Mouse (Mus musculus) forebrain, embryonic 16.5 days (tissue): Measurements from ENCODE around the gene Ica1l. TPM values are rescaled to one million over a fixed set of nuclear protein-coding genes. Genes with fewer than 3 reads are reported as not detected.
"Not testable (repeated sequence)": the region's sequence is repeated elsewhere in the genome, so short reads cannot be mapped to it uniquely, and the experiment has no call there.

Experiments
- ATAC-seq: fragments of 200-750 bp; cut with Nextera tagmentation; 2 replicates; pipeline ENCODE4 v1.8.0; 2017; ENCODE audit warnings: mild to moderate bottlenecking, moderate library complexity
- H3K27ac ChIP-seq: fragments of 300-500 bp; sonication (generic); 2 replicates; pipeline ENCODE4 v1.5.1; 2014; ENCODE audit warnings: low read length, control low read depth
- H3K27me3 ChIP-seq: fragments of 300-500 bp; sonication (generic); replicated peaks from 2 replicates; pipeline ENCODE4 v1.6.1; 2014; ENCODE audit warnings: low read length; ENCODE audit not compliant: control insufficient read depth, insufficient read depth
- H3K36me3 ChIP-seq: fragments of 300-500 bp; sonication (generic); 2 replicates; pipeline ENCODE4 v1.6.1; 2014; ENCODE audit not compliant: control insufficient read depth, insufficient read depth
- H3K4me1 ChIP-seq: fragments of 300-500 bp; sonication (generic); replicated peaks from 2 replicates; pipeline ENCODE4 v1.6.1; 2014; ENCODE audit warnings: low read length; ENCODE audit not compliant: control insufficient read depth, insufficient read depth
- H3K4me2 ChIP-seq: fragments of 300-500 bp; sonication (generic); 2 replicates; pipeline ENCODE4 v1.6.1; 2014; ENCODE audit warnings: mild to moderate bottlenecking, low read length, control low read depth
- H3K4me3 ChIP-seq: fragments of 300-500 bp; sonication (generic); replicated peaks from 2 replicates; pipeline ENCODE4 v1.5.1; 2014; ENCODE audit warnings: mild to moderate bottlenecking, low read length, control low read depth
- H3K9ac ChIP-seq: fragments of 300-500 bp; sonication (generic); replicated peaks from 2 replicates; pipeline ENCODE4 v1.6.1; 2014; ENCODE audit warnings: low read depth, low read length, control low read depth
- H3K9me3 ChIP-seq: fragments of 300-500 bp; sonication (generic); 2 replicates; pipeline ENCODE4 v1.6.1; 2016; ENCODE audit warnings: low read length; ENCODE audit not compliant: control insufficient read depth
- WGBS: fragments of 180-500 bp; shearing (Covaris S2); extraction: QIAGEN DNeasy Blood & Tissue Kit; methylation state at CpG from one replicate; pipeline ENCODE4 v1.1.7; 2014; 5-methylcytosine and 5-hydroxymethylcytosine counted together
- polyA plus RNA-seq: library from polyadenylated mRNA; unstranded; fragments of >200 nt; fragmentation: Nextera tagmentation; extraction: Ambion mirVana; gene quantifications from 2 replicates; pipeline ENCODE4 v1.2.1, GENCODE M21; 2015

Ica1l gene
- 25.4 and 31.4 TPM in 2 replicates for polyA plus RNA-seq

GRCm38 (mm10) chr1:60042796-60043469 lies at the start of gene Ica1l:
TSS of gene Ica1l (minus strand) at chr1:60043184.
- Histone ChIP-seq H3K36me3 (no peaks in the 10 kb centered on the region), H3K27me3 (peaks cover 6% of the 10 kb centered on the region), H3K9ac (peak within 1 kb of the TSS; percentile 79), H3K4me1 (peaks cover 3% of the 10 kb centered on the region; the same call in 1 of the 2 replicates), H3K4me2 (peak within 1 kb of the TSS; percentile 93), H3K27ac (peak within 1 kb of the TSS; percentile 53), H3K9me3 (no peaks in the 10 kb centered on the region), H3K4me3 (peak within 1 kb of the TSS; percentile 79)
- peak; percentile 92 for ATAC-seq
- under 1% methylated on average over 77 of the region's 99 CpGs for WGBS

GRCm38 (mm10) chr1:60076411-60076810 lies 33.4 kb upstream of the Ica1l start:
- Histone ChIP-seq H3K27ac (no peak overlapping the region), H3K4me2 (no peak overlapping the region), H3K36me3 (peaks cover 2% of the 10 kb centered on the region; the same call in 1 of the 2 replicates), H3K4me3 (no peak overlapping the region), H3K9me3 (no peaks in the 10 kb centered on the region), H3K4me1 (no peaks in the 10 kb centered on the region), H3K9ac (no peak overlapping the region), H3K27me3 (no peaks in the 10 kb centered on the region)
- no peak for ATAC-seq
- 86% methylated on average over 6 of the region's 6 CpGs for WGBS

GRCm38 (mm10) chr1:60075590-60075989 lies 32.6 kb upstream of the Ica1l start:
- Histone ChIP-seq H3K27me3 (no peaks in the 10 kb centered on the region), H3K4me2 (no peak overlapping the region), H3K4me1 (no peaks in the 10 kb centered on the region), H3K9ac (no peak overlapping the region), H3K9me3 (no peaks in the 10 kb centered on the region), H3K4me3 (no peak overlapping the region), H3K36me3 (peaks cover 2% of the 10 kb centered on the region; the same call in 1 of the 2 replicates), H3K27ac (no peak overlapping the region)
- ATAC-seq = no peak
- 81% methylated on average over 3 of the region's 3 CpGs for WGBS

GRCm38 (mm10) chr1:60074935-60075334 lies 32.0 kb upstream of the Ica1l start:
- no peaks in the 10 kb centered on the region for H3K4me1 ChIP-seq
- no peaks in the 10 kb centered on the region for H3K9me3 ChIP-seq
- H3K27ac ChIP-seq = no peak overlapping the region
- H3K36me3 ChIP-seq = no peaks in the 10 kb centered on the region
- no peak overlapping the region for H3K4me3 ChIP-seq
- WGBS = 73% methylated on average over 2 of the region's 2 CpGs
- no peak for ATAC-seq
- H3K4me2 ChIP-seq = no peak overlapping the region
- no peaks in the 10 kb centered on the region for H3K27me3 ChIP-seq
- H3K9ac ChIP-seq = no peak overlapping the region

- not testable (repeated sequence) for H3K4me2 ChIP-seq, H3K27ac ChIP-seq, H3K27me3 ChIP-seq, H3K9ac ChIP-seq, H3K4me3 ChIP-seq, H3K4me1 ChIP-seq, H3K9me3 ChIP-seq, H3K36me3 ChIP-seq, ATAC-seq
Measured at GRCm38 (mm10) chr1:60070725-60071124, 27.7 kb upstream of the Ica1l start.

DNA sequence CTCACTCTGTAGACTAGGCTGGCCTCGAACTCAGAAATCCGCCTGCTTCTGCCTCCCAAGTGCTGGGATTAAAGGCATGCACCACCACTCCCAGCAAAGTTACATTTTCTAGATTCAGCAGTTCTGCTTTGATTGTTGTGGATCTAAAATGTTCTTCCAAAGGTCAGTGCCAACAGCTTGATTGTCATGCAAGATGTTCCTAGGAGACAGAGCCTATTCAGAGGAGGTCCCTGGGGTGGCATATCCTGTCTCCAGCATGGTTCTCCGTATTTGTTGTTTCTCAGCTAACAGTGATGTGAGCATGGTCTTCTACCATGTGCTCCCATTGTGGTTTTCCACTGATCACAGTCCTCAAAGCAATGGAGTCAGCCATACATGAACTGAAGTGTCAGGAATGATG lies 13.3 kb upstream of the Ica1l start:
- Histone ChIP-seq H3K4me1 (no peaks in the 10 kb centered on the region), H3K27ac (no peak overlapping the region), H3K9ac (no peak overlapping the region), H3K36me3 (no peaks in the 10 kb centered on the region), H3K4me3 (no peak overlapping the region), H3K4me2 (no peak overlapping the region), H3K27me3 (no peaks in the 10 kb centered on the region), H3K9me3 (no peaks in the 10 kb centered on the region)
- WGBS = 85% methylated on average over 3 of the region's 3 CpGs
- no peak for ATAC-seq

DNA sequence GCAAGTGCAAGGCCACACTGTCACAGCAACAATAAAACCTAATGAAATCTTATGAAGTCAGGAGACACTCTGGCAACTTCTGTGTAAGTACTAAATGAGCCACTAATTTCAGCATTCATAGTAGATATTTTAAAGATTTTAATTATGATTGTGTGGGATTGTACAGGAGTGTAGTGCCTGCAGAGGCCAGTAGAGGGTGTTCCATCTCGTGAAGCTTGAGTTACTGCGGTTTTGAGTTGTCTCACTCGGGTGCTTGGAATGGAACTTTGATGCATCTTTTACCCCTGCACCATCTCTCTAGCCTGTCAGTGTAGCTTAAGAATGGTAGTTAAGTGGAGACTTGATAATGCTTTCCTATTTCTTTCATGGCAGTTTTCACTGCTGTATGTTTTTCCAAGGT lies 11.7 kb upstream of the Ica1l start:
- Histone ChIP-seq H3K9ac (no peak overlapping the region), H3K27ac (no peak overlapping the region), H3K4me1 (no peaks in the 10 kb centered on the region), H3K27me3 (no peaks in the 10 kb centered on the region), H3K4me3 (no peak overlapping the region), H3K9me3 (no peaks in the 10 kb centered on the region), H3K4me2 (no peak overlapping the region), H3K36me3 (no peaks in the 10 kb centered on the region)
- WGBS = 42% methylated on average over 3 of the region's 3 CpGs
- no peak for ATAC-seq

DNA sequence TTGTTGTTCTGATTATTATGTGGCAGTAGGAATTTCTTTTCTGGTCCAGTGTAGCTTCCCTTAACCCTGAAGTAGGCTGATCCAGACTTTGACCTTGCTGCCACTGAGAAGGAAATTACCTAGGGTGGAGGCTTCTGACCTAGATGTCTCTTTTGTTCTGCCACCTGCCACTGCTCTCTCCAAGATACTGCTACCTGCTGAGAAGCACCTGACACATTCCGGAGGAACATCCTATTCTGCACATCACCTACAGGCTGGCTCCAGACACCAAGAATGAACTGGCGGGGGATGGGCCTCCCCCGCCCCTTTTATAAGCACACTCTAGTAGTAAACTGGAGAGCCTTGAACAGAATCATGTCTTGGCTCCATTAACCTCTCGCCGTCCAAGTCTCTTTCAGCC lies 4.5 kb upstream of the Ica1l start:
- not testable (repeated sequence) for H3K4me3 ChIP-seq, H3K27me3 ChIP-seq, H3K27ac ChIP-seq, H3K36me3 ChIP-seq, H3K9ac ChIP-seq, H3K4me1 ChIP-seq, H3K4me2 ChIP-seq, H3K9me3 ChIP-seq, ATAC-seq
- WGBS = 97% methylated on average over 5 of the region's 5 CpGs

DNA sequence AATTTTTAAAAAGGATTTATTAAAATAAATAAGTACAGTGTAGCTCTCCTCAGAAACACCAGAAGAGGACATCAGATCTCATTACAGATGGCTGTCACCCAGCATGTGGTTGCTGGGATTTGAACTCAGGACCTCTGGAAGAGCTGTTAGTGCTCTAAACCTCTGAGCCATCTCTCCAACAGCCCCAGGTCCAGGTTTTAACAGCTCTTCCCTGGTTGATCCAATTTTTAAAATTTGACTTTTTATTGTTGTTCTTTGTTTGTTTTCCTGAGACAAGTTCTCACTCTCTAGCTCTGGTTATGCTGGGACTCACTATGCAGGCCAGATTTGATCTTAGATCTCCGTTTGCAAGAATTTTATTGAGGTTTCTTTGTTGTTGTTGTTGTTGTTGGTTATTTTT lies 1.6 kb upstream of the Ica1l start:
- Histone ChIP-seq H3K4me3 (no peak overlapping the region), H3K27me3 (peaks cover 6% of the 10 kb centered on the region), H3K4me1 (peaks cover 3% of the 10 kb centered on the region; the same call in 1 of the 2 replicates), H3K36me3 (no peaks in the 10 kb centered on the region), H3K4me2 (no peak overlapping the region), H3K27ac (no peak overlapping the region), H3K9me3 (no peaks in the 10 kb centered on the region), H3K9ac (no peak overlapping the region)
- WGBS = 90% methylated on average over 1 of the region's 1 CpGs
- no peak for ATAC-seq

DNA sequence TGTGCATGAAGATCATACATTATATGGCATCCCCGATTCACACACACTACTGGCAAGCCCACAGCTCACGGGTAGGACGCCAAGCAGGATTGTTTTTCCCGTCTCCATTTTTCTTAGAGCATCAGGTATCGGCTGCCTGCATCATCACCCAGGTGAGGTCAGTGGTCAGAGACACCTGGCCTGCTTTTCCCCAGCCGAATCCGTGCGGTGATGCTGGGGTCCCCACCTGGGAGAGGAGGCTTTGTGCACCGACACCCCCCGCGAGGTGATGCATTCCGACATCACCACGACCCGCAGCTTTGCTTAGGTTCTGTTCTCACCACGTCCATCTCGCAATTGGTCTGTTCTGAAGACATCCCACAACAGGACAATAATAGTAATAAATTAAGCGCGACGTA lies 587 bp downstream of the Ica1l start:
- ATAC-seq = peak; percentile 18; the same call in 1 of the 2 replicates
- H3K9me3 ChIP-seq = no peaks in the 10 kb centered on the region
- H3K4me3 ChIP-seq = peak overlapping the region; percentile 79
- WGBS = 2% methylated on average over 19 of the region's 19 CpGs
- H3K4me1 ChIP-seq = peaks cover 3% of the 10 kb centered on the region; the same call in 1 of the 2 replicates
- H3K9ac ChIP-seq = peak overlapping the region; percentile 79
- peak overlapping the region; percentile 53 for H3K27ac ChIP-seq
- no peaks in the 10 kb centered on the region for H3K36me3 ChIP-seq
- peak overlapping the region; percentile 93 for H3K4me2 ChIP-seq
- peaks cover 6% of the 10 kb centered on the region for H3K27me3 ChIP-seq
